ENCODE assay signal across 15 mouse cellular contexts in the genomic region with DNA sequence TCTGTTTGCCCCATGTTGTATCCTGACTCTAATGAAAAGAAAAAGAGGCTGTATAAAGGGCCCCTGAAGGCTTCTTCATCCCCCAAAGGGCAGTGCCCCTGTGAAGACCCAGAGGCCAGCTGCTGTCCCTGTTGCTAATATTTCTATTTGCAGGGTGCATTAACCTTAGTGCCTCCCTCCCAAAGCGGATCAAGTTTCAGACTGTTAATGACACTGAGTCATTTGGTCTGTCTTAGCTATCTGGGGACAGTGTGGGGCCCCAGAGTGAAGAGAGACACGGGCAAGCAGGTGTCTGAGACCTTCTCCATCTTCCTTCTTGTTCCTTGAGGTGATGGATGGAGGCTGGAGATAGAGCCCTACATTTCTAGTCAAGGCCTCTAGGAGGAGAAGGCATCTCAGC. TPM values are rescaled to one million over a fixed set of nuclear protein-coding genes. Genes with fewer than 3 reads are reported as not detected.
DNase-seq lines count a peak whose midpoint lies in the region; ATAC-seq lines count a peak whose summit lies in the region.
"Had no signal": no experiment of that assay in that cellular context is flagged by ENCODE, and none has a peak within 500 bp of the region (broad histone marks: within the 10 kb centered on the region; RNA-seq: fewer than 3 reads in every experiment).

No protein-coding gene starts in this region.

- H3K9ac ChIP-seq in kidney, embryonic 14.5 days (ENCODE audit: low read depth, low read length) = no peak overlapping the region
- no peak overlapping the region for H3K9ac ChIP-seq in limb, embryonic 12.5 days (replicated peaks)
- H3K9ac ChIP-seq: liver, embryonic 15.5 days had no signal

- no peaks in the 10 kb centered on the region; the same call in 1 of the 2 replicates for H3K27me3 ChIP-seq in kidney, embryonic 14.5 days (ENCODE audit: control insufficient read depth, insufficient read depth, low read length)
- no peaks in the 10 kb centered on the region; the same call in 1 of the 2 replicates for H3K27me3 ChIP-seq in embryonic facial prominence, embryonic 10.5 days (replicated peaks; ENCODE audit: low read depth, poor library complexity, severe bottlenecking)
- H3K27me3 ChIP-seq in limb, embryonic 12.5 days = no peaks in the 10 kb centered on the region
- H3K27me3 ChIP-seq: Patski had no signal

- H3K4me1 ChIP-seq in kidney, embryonic 14.5 days (ENCODE audit: control insufficient read depth, insufficient read depth, low read length) = peaks cover 32% of the 10 kb centered on the region
- H3K4me1 ChIP-seq in embryonic facial prominence, embryonic 10.5 days = peaks cover 62% of the 10 kb centered on the region
- peaks cover 43% of the 10 kb centered on the region for H3K4me1 ChIP-seq in limb, embryonic 12.5 days (replicated peaks)

- peak; percentile 17 for DNase-seq in gastrocnemius, postnatal 14 days
- no peak for DNase-seq in gastrocnemius, postnatal 25 days
- DNase-seq in kidney, adult 8-10 months = no peak
- no peak for DNase-seq in embryonic facial prominence, embryonic 10.5 days (ENCODE audit: low spot score)
- DNase-seq: gastrocnemius, postnatal 36 days; kidney, adult 18-20 months; midbrain, embryonic 14.5 days had no signal

- intact Hi-C loops in gastrocnemius, postnatal 14 days (cut with DNase I; ENCODE audit: low total_unique reads) = loop anchor here (5.0 kb wide), 1 partner anchor 43 kb away; no protein-coding TSS in a partner anchor

- 12% methylated on average over 2 of the region's 2 CpGs for WGBS in kidney, embryonic 14.5 days
- WGBS in embryonic facial prominence, embryonic 10.5 days = 48% methylated on average over 2 of the region's 2 CpGs
- WGBS in limb, embryonic 12.5 days = 30% methylated on average over 2 of the region's 2 CpGs

- ATAC-seq in kidney, embryonic 14.5 days (ENCODE audit: low FRiP score, low TSS enrichment) = peak; percentile 22; the same call in 1 of the 2 replicates
- ATAC-seq in limb, embryonic 12.5 days (ENCODE audit: insufficient number of reproducible peaks, insufficient read depth, low FRiP score, low TSS enrichment, low read depth) = no peak
- ATAC-seq in CD4-positive, CD25-positive, alpha-beta regulatory T cell, adult 4 months = no peak
- ATAC-seq: Patski had no signal

- H3K9me3 ChIP-seq in kidney, embryonic 14.5 days (ENCODE audit: control insufficient read depth, low read length) = no peaks in the 10 kb centered on the region
- no peaks in the 10 kb centered on the region for H3K9me3 ChIP-seq in embryonic facial prominence, embryonic 10.5 days
- H3K9me3 ChIP-seq in limb, embryonic 12.5 days = no peaks in the 10 kb centered on the region
- H3K9me3 ChIP-seq: liver, embryonic 15.5 days had no signal

- H3K27ac ChIP-seq in kidney, embryonic 14.5 days (ENCODE audit: low read depth, low read length) = no peak overlapping the region
- 0 out of 2 replicates have a peak overlapping the region, but pooled peaks have one; percentile 70 for H3K27ac ChIP-seq in embryonic facial prominence, embryonic 10.5 days (replicated peaks)
- H3K27ac ChIP-seq in limb, embryonic 12.5 days = peak overlapping the region; percentile 78; the same call in 1 of the 2 replicates
- H3K27ac ChIP-seq: liver, embryonic 15.5 days had no signal

- H3K4me3 ChIP-seq in kidney, embryonic 14.5 days (ENCODE audit: low read length) = no peak overlapping the region
- no peak overlapping the region for H3K4me3 ChIP-seq in embryonic facial prominence, embryonic 10.5 days
- H3K4me3 ChIP-seq in limb, embryonic 12.5 days (replicated peaks) = no peak overlapping the region
- H3K4me3 ChIP-seq: liver, embryonic 15.5 days had no signal

- no peaks in the 10 kb centered on the region for H3K36me3 ChIP-seq in kidney, embryonic 14.5 days (ENCODE audit: control insufficient read depth, insufficient read depth, low read length)
- no peaks in the 10 kb centered on the region for H3K36me3 ChIP-seq in embryonic facial prominence, embryonic 10.5 days (replicated peaks)
- H3K36me3 ChIP-seq in limb, embryonic 12.5 days = no peaks in the 10 kb centered on the region
- H3K36me3 ChIP-seq: liver, embryonic 15.5 days had no signal

- no peak overlapping the region for H3K4me2 ChIP-seq in kidney, embryonic 14.5 days (replicated peaks; ENCODE audit: low read depth, low read length)
- H3K4me2 ChIP-seq in limb, embryonic 12.5 days = no peak overlapping the region
- H3K4me2 ChIP-seq: liver, embryonic 15.5 days had no signal

RNA-seq across cellular contexts. Expression of a gene that starts 1.9 kb away (rescaled TPM):
- total RNA-seq in gastrocnemius, postnatal 14 days (2021) = 100 to 1,000 TPM; 716 to 830 TPM
- 100 to 1,000 TPM; 335 to 488 TPM for total RNA-seq in gastrocnemius, postnatal 25 days (2021)
- polyA plus RNA-seq in kidney, embryonic 14.5 days (2014; fragmentation: Nextera tagmentation; extraction: Ambion mirVana) = 0.27 and 0.36 TPM in 2 replicates
- 0.49 and 1.4 TPM in 2 replicates for polyA plus RNA-seq in embryonic facial prominence, embryonic 10.5 days (2016; fragmentation: Nextera tagmentation; extraction: Ambion mirVana)
- 38.8 and 41.9 TPM in 2 replicates for polyA plus RNA-seq in limb, embryonic 12.5 days (2016; fragmentation: Nextera tagmentation; extraction: Ambion mirVana)
- polyA plus RNA-seq in CD4-positive, CD25-positive, alpha-beta regulatory T cell, adult 4 months (2017; shearing (Covaris generic)) = not detected
- total RNA-seq: left cerebral cortex, postnatal 14 days had no signal
- polyA plus RNA-seq: forebrain, embryonic 16.5 days; macrophage; Patski had no signal

RNA-seq across cellular contexts. Expression of a gene that starts 13.1 kb away (rescaled TPM):
- 1 to 10 TPM; 1.4 to 2.0 TPM for total RNA-seq in gastrocnemius, postnatal 14 days (2021)
- 1 to 10 TPM in 1 of 2 experiments, under 1 TPM in 1; 0.91 to 1.7 TPM for total RNA-seq in gastrocnemius, postnatal 25 days (2021)
- 0.57 and 1.6 TPM in 2 replicates for polyA plus RNA-seq in kidney, embryonic 14.5 days (2014; fragmentation: Nextera tagmentation; extraction: Ambion mirVana)
- 0.96 and 0.99 TPM in 2 replicates for polyA plus RNA-seq in embryonic facial prominence, embryonic 10.5 days (2016; fragmentation: Nextera tagmentation; extraction: Ambion mirVana)
- polyA plus RNA-seq in limb, embryonic 12.5 days (2016; fragmentation: Nextera tagmentation; extraction: Ambion mirVana) = 4.3 and 4.4 TPM in 2 replicates
- under 1 TPM; 0.51 to 0.94 TPM for polyA plus RNA-seq in CD4-positive, CD25-positive, alpha-beta regulatory T cell, adult 4 months (2017; shearing (Covaris generic))

RNA-seq across cellular contexts. Expression of a gene that starts 40.1 kb away (rescaled TPM):
- under 1 TPM; 0.58 to 0.78 TPM for total RNA-seq in gastrocnemius, postnatal 14 days (2021)
- 1 to 10 TPM in 1 of 2 experiments, under 1 TPM in 1; 0.49 to 2.7 TPM for total RNA-seq in gastrocnemius, postnatal 25 days (2021)
- polyA plus RNA-seq in kidney, embryonic 14.5 days (2014; fragmentation: Nextera tagmentation; extraction: Ambion mirVana) = 3.2 TPM in 2 replicates
- polyA plus RNA-seq in embryonic facial prominence, embryonic 10.5 days (2016; fragmentation: Nextera tagmentation; extraction: Ambion mirVana) = 0.28 and 0.65 TPM in 2 replicates
- 1.5 and 3.0 TPM in 2 replicates for polyA plus RNA-seq in limb, embryonic 12.5 days (2016; fragmentation: Nextera tagmentation; extraction: Ambion mirVana)
- polyA plus RNA-seq in CD4-positive, CD25-positive, alpha-beta regulatory T cell, adult 4 months (2017; shearing (Covaris generic)) = under 1 TPM in 1 of 2 experiments, not detected in 1; 0.26 TPM
- polyA plus RNA-seq: macrophage had no signal

Comparison
In these comparisons a context has a peak if more than half of its experiments do, and no peak if none do; other contexts are left out.
1. RNA of a gene that starts 1.9 kb away (polyA plus RNA-seq): 38.8 to 41.9 TPM in limb, embryonic 12.5 days; 0.49 to 1.4 TPM in embryonic facial prominence, embryonic 10.5 days, 0.27 to 0.36 TPM in kidney, embryonic 14.5 days and not detected in CD4-positive, CD25-positive, alpha-beta regulatory T cell, adult 4 months; every median in the first group is over 10 times any median in the second.